Mouse (Mus musculus): Measurements from ENCODE around the gene Rps17.

The Rps17 gene

DNA sequence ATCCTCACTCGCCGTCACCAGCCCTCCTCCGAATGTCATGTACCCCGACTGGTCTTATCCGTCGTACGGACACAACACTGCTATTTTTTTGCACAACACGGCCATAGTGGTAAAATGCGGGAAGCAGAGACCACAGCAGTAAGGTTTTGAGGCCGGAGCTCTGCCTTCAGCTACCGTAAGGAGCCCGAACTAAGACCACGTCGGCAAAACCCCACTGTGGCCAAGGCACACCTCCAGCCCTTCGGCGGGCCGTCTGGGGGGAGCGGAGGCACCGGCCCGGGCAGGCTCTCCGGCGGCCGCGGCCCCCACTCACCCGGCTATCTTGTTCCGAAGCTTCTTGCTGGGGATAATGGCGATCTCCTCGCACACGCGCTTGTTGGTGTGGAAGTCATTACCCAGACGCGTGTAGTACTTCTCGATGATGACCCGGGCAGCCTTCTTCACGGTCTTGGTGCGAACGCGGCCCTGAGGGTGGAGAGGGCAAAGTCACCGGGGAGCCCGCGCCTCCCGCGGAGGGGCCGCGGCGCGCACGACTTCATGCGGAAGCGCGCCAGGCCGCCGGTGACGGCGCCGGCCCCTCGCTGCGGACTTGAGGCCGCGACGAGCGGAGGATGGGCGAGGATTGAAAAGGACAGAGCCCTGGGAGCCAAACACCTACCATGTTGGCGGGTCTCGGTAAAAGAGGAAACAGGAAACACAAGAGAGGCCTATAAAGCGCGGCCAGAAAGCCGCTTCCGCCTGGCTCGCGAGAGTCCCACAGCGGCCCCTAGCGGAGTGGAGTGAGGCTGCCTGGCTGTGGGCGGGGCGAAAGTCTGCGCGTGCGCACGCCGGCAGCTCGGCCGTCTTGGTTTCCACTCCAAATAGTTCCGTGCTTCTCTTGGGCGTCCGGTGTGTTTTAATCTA, at the start of gene Rps17:
Gene Rps17, minus strand, starts transcription at position 711 of the 903 bp plus-strand sequence.
- peak; percentile 87 for ATAC-seq (ENCODE audit: insufficient number of reproducible peaks, low FRiP score, low TSS enrichment)

- ATAC-seq (ENCODE audit: insufficient number of reproducible peaks, low FRiP score, low TSS enrichment), result no peak
These were observed 34.3 kb upstream of the Rps17 start for GRCm38 (mm10) chr7:81379363-81379762.

- peak; percentile 64 for ATAC-seq (ENCODE audit: insufficient number of reproducible peaks, low FRiP score, low TSS enrichment)
These were observed 27.4 kb upstream of the Rps17 start for GRCm38 (mm10) chr7:81372337-81372920.

GRCm38 (mm10) chr7:81371811-81372210, 26.8 kb upstream of the Rps17 start:
- ATAC-seq (ENCODE audit: insufficient number of reproducible peaks, low FRiP score, low TSS enrichment), result no peak

GRCm38 (mm10) chr7:81369724-81370123, 24.7 kb upstream of the Rps17 start:
- no peak for ATAC-seq (ENCODE audit: insufficient number of reproducible peaks, low FRiP score, low TSS enrichment)

DNA sequence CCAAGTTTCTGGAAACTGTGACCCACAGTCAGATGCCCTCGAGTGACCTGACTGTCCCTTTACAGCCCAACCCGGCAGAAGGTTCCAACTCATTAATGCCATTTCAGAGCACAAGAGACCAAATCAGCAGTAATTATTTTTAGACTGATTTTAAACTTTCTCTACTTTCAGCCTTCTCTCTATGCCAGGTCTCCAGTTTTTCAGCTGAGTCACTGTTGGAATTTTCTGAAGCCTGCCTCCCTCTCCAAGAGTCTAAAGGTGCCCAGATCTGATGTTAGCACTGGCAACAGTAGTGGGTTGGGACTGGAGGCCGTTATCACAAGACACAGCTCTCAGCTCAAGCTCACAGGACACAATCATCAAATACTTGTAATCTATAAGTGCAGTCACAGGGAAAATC, 22.9 kb upstream of the Rps17 start:
- ATAC-seq (ENCODE audit: insufficient number of reproducible peaks, low FRiP score, low TSS enrichment), result no peak

- ATAC-seq (ENCODE audit: insufficient number of reproducible peaks, low FRiP score, low TSS enrichment), result no peak
These were observed 11.9 kb upstream of the Rps17 start for GRCm38 (mm10) chr7:81356975-81357374.

DNA sequence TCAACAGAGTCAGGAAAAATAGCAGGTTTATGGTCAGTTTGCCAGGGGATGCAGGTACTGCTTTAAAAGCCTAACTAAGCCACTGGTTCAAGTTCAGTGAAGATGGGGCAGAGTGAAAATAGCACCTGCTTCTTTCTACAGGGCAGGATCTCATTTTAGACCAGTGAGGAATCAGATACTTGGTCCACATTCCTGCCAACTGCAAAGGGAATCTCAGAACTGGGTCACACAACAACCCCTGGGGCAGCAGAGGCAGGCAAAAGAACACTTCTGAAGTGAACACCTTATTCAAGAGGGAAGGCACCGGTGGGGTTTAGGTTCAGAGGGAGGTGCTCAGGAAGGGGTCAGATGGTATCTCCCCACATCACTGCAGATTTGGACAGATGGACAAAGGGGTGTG, 11.3 kb upstream of the Rps17 start:
- ATAC-seq (ENCODE audit: insufficient number of reproducible peaks, low FRiP score, low TSS enrichment), result no peak; the same call in 1 of the 2 replicates

DNA sequence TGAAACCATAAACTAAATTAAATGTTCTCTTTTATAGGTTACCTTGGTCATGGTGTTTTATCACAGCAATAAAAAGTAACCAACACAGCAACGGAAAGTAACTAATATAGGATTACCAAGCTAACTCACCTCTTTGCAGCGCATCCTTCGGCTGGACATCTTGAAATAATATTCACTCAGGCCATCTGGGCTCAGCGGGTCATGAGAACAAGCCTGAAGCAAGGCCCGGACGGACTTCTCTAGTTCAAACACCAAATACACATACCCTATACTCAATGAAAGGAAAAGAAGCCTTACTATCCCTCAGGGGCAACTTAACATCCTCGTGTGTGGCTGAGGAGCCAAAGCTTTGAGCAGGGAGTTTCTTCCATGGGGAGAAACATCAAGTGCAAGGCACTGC, 10.7 kb upstream of the Rps17 start:
- no peak for ATAC-seq (ENCODE audit: insufficient number of reproducible peaks, low FRiP score, low TSS enrichment)

DNA sequence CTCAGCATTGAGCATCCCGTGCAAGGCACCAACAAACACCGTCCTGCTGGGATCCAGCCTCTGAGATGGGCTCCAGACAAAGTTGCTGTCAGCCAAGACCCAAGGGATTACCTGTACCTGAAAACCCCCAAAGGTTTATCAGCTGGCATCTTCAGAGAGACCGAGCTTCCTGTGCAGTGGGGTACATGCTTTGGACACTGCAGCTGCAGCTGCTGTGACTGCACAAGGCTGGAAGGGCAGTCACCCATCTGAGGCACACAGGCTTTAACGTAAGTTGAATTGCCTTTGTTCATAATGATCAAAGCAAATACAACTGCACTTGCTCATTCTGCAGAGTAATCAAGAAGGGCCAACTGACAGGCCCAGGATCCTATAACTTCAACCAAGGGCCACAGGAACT, 6.8 kb upstream of the Rps17 start:
- no peak for ATAC-seq (ENCODE audit: insufficient number of reproducible peaks, low FRiP score, low TSS enrichment)

GRCm38 (mm10) chr7:81348206-81348605, 3.2 kb upstream of the Rps17 start:
- no peak for ATAC-seq (ENCODE audit: insufficient number of reproducible peaks, low FRiP score, low TSS enrichment)

GRCm38 (mm10) chr7:81345447-81346170, 555 bp upstream of the Rps17 start:
- ATAC-seq (ENCODE audit: insufficient number of reproducible peaks, low FRiP score, low TSS enrichment), result no peak

- no peak for ATAC-seq (ENCODE audit: insufficient number of reproducible peaks, low FRiP score, low TSS enrichment)
These were observed 1.2 kb downstream of the Rps17 start for GRCm38 (mm10) chr7:81343831-81344230.

GRCm38 (mm10) chr7:81343316-81343715, 1.7 kb downstream of the Rps17 start:
- ATAC-seq (ENCODE audit: insufficient number of reproducible peaks, low FRiP score, low TSS enrichment), result no peak

- ATAC-seq (ENCODE audit: insufficient number of reproducible peaks, low FRiP score, low TSS enrichment), result no peak
These were observed 2.5 kb downstream of the Rps17 start for GRCm38 (mm10) chr7:81342356-81343094.

DNA sequence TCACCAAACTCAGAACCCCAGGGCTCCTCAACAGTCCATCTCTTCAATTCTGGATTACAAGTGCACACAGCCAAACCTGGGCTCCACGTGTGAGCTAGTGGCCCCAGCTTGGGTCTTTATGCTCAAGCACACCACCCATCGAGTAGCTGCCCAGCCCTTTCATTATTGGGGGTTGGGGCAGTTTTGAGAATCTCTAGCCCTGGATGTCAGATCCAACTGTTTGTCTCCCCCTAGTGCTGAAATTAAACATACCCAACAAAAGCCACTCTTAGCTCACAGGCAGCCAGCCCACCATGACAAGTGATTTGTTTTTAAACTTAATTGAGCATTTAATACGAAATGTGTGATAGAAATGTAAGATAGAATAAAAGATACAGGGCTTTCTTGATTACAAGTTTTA, 3.5 kb downstream of the Rps17 start:
- ATAC-seq (ENCODE audit: insufficient number of reproducible peaks, low FRiP score, low TSS enrichment), result no peak

DNA sequence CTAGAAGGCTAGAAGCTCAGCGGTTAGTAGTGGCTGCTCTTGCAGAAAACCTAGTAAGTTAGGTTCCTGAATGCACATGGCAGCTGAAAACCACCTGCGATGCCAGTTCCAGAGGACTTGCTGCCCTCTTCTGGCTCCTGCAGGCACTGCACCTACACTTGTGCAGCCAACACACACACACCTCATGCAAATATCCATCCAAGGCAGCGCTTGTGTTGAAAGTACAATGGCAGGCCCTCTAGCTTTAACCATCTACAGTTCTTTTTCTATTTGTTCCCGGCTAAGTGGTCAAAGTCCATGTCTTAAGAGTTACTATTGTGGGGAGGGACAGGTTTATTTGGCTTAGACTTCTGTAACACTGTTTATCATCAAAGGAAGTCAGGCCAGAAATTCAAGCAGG, 5.3 kb downstream of the Rps17 start:
- ATAC-seq (ENCODE audit: insufficient number of reproducible peaks, low FRiP score, low TSS enrichment), result no peak

- no peak for ATAC-seq (ENCODE audit: insufficient number of reproducible peaks, low FRiP score, low TSS enrichment)
These were observed 6.6 kb downstream of the Rps17 start for GRCm38 (mm10) chr7:81338522-81338873.

DNA sequence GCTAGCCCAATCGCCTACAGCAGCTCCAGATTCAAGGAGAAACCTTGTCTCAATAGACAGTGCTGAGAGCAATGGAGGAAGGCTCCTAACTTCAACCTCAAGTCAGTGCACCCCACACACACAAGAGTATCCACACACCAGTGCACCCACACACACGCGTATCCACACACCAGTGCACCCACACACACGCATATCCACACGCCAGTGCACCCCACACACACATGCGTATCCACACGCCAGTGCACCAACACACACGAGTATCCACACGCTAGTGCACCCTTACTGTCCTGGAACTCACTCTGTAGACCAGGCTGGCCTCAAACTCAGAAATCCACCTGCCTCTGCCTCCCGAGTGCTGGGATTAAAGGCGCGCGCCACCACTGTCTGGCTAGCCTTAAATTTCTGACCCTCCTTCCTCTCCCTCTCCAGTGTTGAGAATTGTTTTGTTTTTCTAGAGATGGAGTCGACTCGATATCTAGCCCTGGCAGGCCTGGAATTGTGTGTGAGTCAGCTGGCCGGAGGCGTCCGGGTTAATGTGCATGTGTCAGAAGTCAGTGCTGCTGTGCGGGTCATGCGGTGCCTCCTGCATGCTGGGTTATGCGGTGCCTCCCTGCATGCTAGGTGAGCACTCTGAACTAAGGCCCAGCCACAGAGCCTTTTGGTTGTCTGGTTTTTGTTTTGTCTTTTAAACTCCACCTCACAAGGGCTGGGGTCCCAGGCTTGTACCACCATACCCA, 7.1 kb downstream of the Rps17 start:
- ATAC-seq (ENCODE audit: insufficient number of reproducible peaks, low FRiP score, low TSS enrichment), result no peak

DNA sequence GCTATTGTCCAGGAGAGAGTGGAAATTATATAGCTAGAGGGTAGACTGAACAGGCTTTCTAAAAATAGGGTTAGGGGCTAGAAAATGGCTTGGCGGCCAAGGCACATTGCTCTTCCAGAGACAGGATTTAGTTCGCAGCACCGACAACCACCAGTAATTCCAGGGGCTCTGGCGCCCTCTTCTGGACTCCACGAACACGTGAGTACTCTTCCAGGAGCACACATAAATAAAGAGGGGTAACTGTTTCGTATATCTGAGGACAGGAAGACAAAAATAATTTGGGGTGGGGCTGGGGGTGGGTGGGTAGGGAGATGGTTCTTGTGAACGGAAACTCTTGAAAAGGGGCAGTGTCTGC, 8.6 kb downstream of the Rps17 start:
- no peak for ATAC-seq (ENCODE audit: insufficient number of reproducible peaks, low FRiP score, low TSS enrichment)

All from cerebellum, adult (tissue).